Mouse (Mus musculus) liver, embryonic 14.5 days (tissue): ENCODE results near the gene Mapk3.

Experiments used
- CTCF ChIP-seq: IDR thresholded peaks from 2 replicates; pipeline ENCODE4 v1.5.1; 2016; ENCODE audit warnings: antibody characterized with exemption, low read depth, control low read depth
- EP300 ChIP-seq: IDR thresholded peaks from 2 replicates; pipeline ENCODE4 v1.6.1; 2016; ENCODE audit warnings: antibody characterized with exemption, low read depth

DNA sequence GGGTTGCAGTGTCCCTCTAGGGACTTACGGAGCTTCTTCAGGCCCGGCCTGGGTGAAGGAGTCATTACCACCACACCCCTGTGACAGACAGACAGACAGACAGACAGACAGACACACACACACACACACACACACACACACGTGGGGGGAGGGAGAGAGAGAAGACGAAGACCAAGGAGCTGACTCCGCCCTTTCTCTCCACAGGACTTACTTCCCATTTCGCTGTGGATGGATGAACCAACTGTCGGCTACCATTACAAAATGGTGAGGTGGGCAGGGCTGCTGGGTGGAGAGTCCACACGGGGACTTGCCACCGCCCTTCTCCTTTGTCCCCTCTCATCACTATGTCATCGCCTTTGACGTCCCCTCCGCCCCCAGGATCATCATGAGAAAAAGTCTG is 11.4 kb downstream of the Mapk3 start:
- TF ChIP-seq EP300 (no peak), CTCF (no peak)
